Mouse (Mus musculus) CH12.LX (cell line): ENCODE results near the gene Ccdc63.
A peak's percentile ranks its signal among the peaks of the same experiment; 100 is the strongest.

Source experiments
- CHD1 ChIP-seq: IDR thresholded peaks from 2 replicates; pipeline ENCODE4 v1.6.1; 2012; ENCODE audit warnings: low read depth, low read length, improper control_type of control experiment, inconsistent platforms
- CTCF ChIP-seq, 2 experiments: IDR thresholded peaks in 1 of 2; conservative IDR thresholded peaks in 1 of 2; 2 replicates each; pipeline ENCODE4 v1.5.1; 2011 to 2012; ENCODE audit warnings: low read depth in 2 of 2, low read length in 2 of 2, improper control_type of control experiment in 1 of 2, inconsistent platforms in 1 of 2, mild to moderate bottlenecking in 1 of 2, moderate library complexity in 1 of 2
- POLR2AphosphoS2 ChIP-seq: IDR thresholded peaks from 2 replicates; pipeline ENCODE4 v1.6.1; 2011; ENCODE audit warnings: low read depth, low read length, improper control_type of control experiment
- SMC3 ChIP-seq: IDR thresholded peaks from 2 replicates; pipeline ENCODE4 v1.6.1; 2011; ENCODE audit warnings: low read depth, low read length, improper control_type of control experiment
- ZNF384 ChIP-seq: IDR thresholded peaks from 2 replicates; pipeline ENCODE4 v1.6.1; 2012; ENCODE audit warnings: low read depth, low read length, improper control_type of control experiment, inconsistent platforms

DNA sequence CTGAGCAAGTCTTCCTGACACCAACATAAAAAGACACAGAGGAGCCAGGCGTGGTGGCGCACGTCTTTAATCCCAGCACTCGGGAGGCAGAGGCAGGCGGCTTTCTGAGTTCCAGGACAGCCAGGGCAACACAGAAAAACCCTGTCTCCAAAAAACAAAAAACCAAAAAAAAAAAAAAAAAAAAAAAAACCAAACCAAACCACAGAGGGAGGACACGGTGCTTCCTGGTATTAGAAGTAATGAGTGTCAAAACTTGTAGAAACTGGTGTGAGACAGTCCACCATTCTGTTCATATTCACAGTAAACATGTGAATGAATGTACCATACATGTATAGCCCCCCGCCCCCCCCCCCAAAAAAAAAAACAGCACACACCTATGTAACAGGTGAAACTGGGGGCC is 35.3 kb upstream of the Ccdc63 start:
- TF ChIP-seq ZNF384 (peak; percentile 46), POLR2AphosphoS2 (no peak), CTCF (conservative IDR thresholded peaks at IDR 0.05 in 1 of 2, IDR thresholded peaks at IDR 0.05 in 1 of 2; ENCODE audit: low read depth in 2 of 2, low read length in 2 of 2) (no peak), CHD1 (no peak), SMC3 (no peak)
